ENCODE assay signal across 8 mouse cellular contexts in the genomic region with DNA sequence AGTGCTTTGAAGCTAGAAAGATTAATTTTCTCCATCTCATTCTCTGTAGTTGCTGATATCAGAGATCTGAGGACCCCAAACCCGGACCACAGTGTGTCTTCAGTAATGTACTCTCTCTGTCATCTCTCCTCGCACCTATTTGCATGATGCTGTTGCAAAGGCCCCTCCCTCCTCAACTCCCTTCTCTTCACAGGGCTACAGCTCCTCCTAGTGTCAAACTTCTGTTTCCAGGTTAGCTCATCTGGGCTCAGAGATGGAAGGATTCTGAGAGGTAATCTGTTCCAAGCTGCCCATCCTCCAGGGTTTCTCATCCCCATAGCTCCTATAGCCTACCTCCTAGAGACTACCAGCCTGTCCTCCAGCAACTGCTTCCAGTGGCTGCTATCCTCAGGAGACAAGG. TPM values are rescaled to one million over a fixed set of nuclear protein-coding genes. Genes with fewer than 3 reads are reported as not detected.
DNase-seq lines count a peak whose midpoint lies in the region; ATAC-seq and TF ChIP-seq lines count a peak whose summit lies in the region.

No protein-coding gene starts in this region.

- H3K27me3 ChIP-seq in stomach, postnatal 0 days (ENCODE audit: control insufficient read depth, insufficient read depth, low read length) = no peaks in the 10 kb centered on the region
- no peaks in the 10 kb centered on the region for H3K27me3 ChIP-seq in forebrain, embryonic 10.5 days (ENCODE audit: poor library complexity, severe bottlenecking)

- no peak overlapping the region for H3K9ac ChIP-seq in stomach, postnatal 0 days (ENCODE audit: low read length)

- H3K4me1 ChIP-seq in stomach, postnatal 0 days (replicated peaks; ENCODE audit: control insufficient read depth, insufficient read depth) = no peaks in the 10 kb centered on the region
- H3K4me1 ChIP-seq in forebrain, embryonic 10.5 days = no peaks in the 10 kb centered on the region

- H3K9me3 ChIP-seq in stomach, postnatal 0 days (ENCODE audit: control insufficient read depth, low read length) = no peaks in the 10 kb centered on the region
- H3K9me3 ChIP-seq in forebrain, embryonic 10.5 days = no peaks in the 10 kb centered on the region

- WGBS in stomach, postnatal 0 days = 24% methylated on average over 2 of the region's 2 CpGs
- 39% methylated on average over 2 of the region's 2 CpGs for WGBS in forebrain, embryonic 10.5 days

- DNase-seq in cerebellum, adult 11 months = peak; percentile 4
- DNase-seq in right cerebral cortex, adult 18-20 months = peak; percentile 45
- DNase-seq in right cerebral cortex, postnatal 4 days = no peak
- peak; percentile 65 to 70 for DNase-seq in cerebellum, postnatal 14 days
- peak; percentile 14 for DNase-seq in left cerebral cortex, adult 11 months (ENCODE audit: low spot score)
- DNase-seq in stomach, postnatal 0 days (ENCODE audit: low spot score) = no peak
- no peak for DNase-seq in forebrain, embryonic 10.5 days (ENCODE audit: extremely low spot score, low spot score)

- H3K4me3 ChIP-seq in stomach, postnatal 0 days (ENCODE audit: low read depth, low read length) = no peak overlapping the region
- no peak overlapping the region for H3K4me3 ChIP-seq in forebrain, embryonic 10.5 days

- TF ChIP-seq EP300 in stomach, postnatal 0 days (optimal IDR thresholded peaks at IDR 0.05) = no peak

- TF ChIP-seq CTCF in stomach, postnatal 0 days (IDR thresholded peaks at IDR 0.05; ENCODE audit: low read depth) = peak; percentile 71

- no peak overlapping the region for H3K27ac ChIP-seq in stomach, postnatal 0 days (replicated peaks)
- H3K27ac ChIP-seq in forebrain, embryonic 10.5 days = no peak overlapping the region

- H3K36me3 ChIP-seq in stomach, postnatal 0 days (ENCODE audit: control insufficient read depth, insufficient read depth, low read length) = no peaks in the 10 kb centered on the region
- H3K36me3 ChIP-seq in forebrain, embryonic 10.5 days (replicated peaks) = no peaks in the 10 kb centered on the region

- no peak overlapping the region for H3K4me2 ChIP-seq in stomach, postnatal 0 days (replicated peaks; ENCODE audit: low read depth)

- ATAC-seq in cerebellum, adult (ENCODE audit: insufficient number of reproducible peaks, low FRiP score, low TSS enrichment) = no peak
- no peak for ATAC-seq in stomach, postnatal 0 days (ENCODE audit: low FRiP score, low TSS enrichment)

RNA-seq across cellular contexts. Expression of gene Aqp9, which starts 42.3 kb away (rescaled TPM):
- 2.1 and 2.8 TPM in 2 replicates for polyA plus RNA-seq in stomach, postnatal 0 days (2015; fragmentation: Nextera tagmentation; extraction: Ambion mirVana)
- polyA plus RNA-seq in forebrain, embryonic 10.5 days (2016; fragmentation: Nextera tagmentation; extraction: Ambion mirVana) = not detected in 2 replicates

Comparison
In these comparisons a context has a peak if more than half of its experiments do, and no peak if none do; other contexts are left out.
1. DNase-seq: peak in cerebellum, adult 11 months (single experiment), right cerebral cortex, adult 18-20 months (single experiment), cerebellum, postnatal 14 days (2 of 2) and left cerebral cortex, adult 11 months (single experiment); none in right cerebral cortex, postnatal 4 days (single experiment), stomach, postnatal 0 days (single experiment) and forebrain, embryonic 10.5 days (single experiment).